Comparison of ENCODE assay signal across 8 mouse cellular contexts in genomic region chr2:163756723-163757122, GRCm38 (mm10). TPM values are rescaled to one million over a fixed set of nuclear protein-coding genes. Genes with fewer than 3 reads are reported as not detected.
DNase-seq lines count a peak whose midpoint lies in the region; ATAC-seq lines count a peak whose summit lies in the region.
"Had no signal": no experiment of that assay in that cellular context is flagged by ENCODE, and none has a peak within 500 bp of the region (broad histone marks: within the 10 kb centered on the region; RNA-seq: fewer than 3 reads in every experiment).

No protein-coding gene starts in this region.

- no peak overlapping the region for H3K9ac ChIP-seq in neural tube, embryonic 15.5 days (replicated peaks)
- H3K9ac ChIP-seq: neural tube, embryonic 12.5 days had no signal

- no peak overlapping the region for H3K4me2 ChIP-seq in neural tube, embryonic 15.5 days
- H3K4me2 ChIP-seq: neural tube, embryonic 12.5 days had no signal

- DNase-seq in neural tube, embryonic 10.5 days (ENCODE audit: extremely low spot score, low spot score) = no peak
- peak; percentile 64 to 68 for DNase-seq in gastrocnemius, adult 8-10 months (ENCODE audit: low spot score in 2 of 2)
- peak; percentile 78 for DNase-seq in kidney, postnatal 14 days
- DNase-seq in testis, postnatal 14 days (ENCODE audit: low spot score) = peak; percentile 45
- DNase-seq in embryo, embryonic 10.5 days (ENCODE audit: low spot score) = no peak
- no peak for DNase-seq in left cerebral cortex, adult 11 months (ENCODE audit: low spot score)

- no peak overlapping the region for H3K4me3 ChIP-seq in neural tube, embryonic 15.5 days (replicated peaks)
- H3K4me3 ChIP-seq: neural tube, embryonic 12.5 days had no signal

- 47% methylated on average over 2 of the region's 2 CpGs for WGBS in neural tube, embryonic 15.5 days

- no peaks in the 10 kb centered on the region for H3K36me3 ChIP-seq in neural tube, embryonic 15.5 days
- H3K36me3 ChIP-seq: neural tube, embryonic 12.5 days had no signal

- H3K27ac ChIP-seq in neural tube, embryonic 15.5 days (replicated peaks) = 0 out of 2 replicates have a peak overlapping the region, but pooled peaks have one; percentile 15
- H3K27ac ChIP-seq: neural tube, embryonic 12.5 days had no signal

- no peaks in the 10 kb centered on the region for H3K9me3 ChIP-seq in neural tube, embryonic 15.5 days (replicated peaks)
- H3K9me3 ChIP-seq: neural tube, embryonic 12.5 days had no signal

- no peaks in the 10 kb centered on the region for H3K27me3 ChIP-seq in neural tube, embryonic 15.5 days (replicated peaks)
- H3K27me3 ChIP-seq: neural tube, embryonic 12.5 days had no signal

- ATAC-seq in neural tube, embryonic 15.5 days (ENCODE audit: low FRiP score) = no peak

- H3K4me1 ChIP-seq in neural tube, embryonic 15.5 days = no peaks in the 10 kb centered on the region
- H3K4me1 ChIP-seq: neural tube, embryonic 12.5 days had no signal

RNA-seq across cellular contexts. Expression of gene Ada, which starts 6.7 kb away (rescaled TPM):
- 4.2 and 10.1 TPM in 2 replicates for polyA plus RNA-seq in neural tube, embryonic 15.5 days (2015; fragmentation: Nextera tagmentation; extraction: Ambion mirVana)
- 1 to 10 TPM in 1 of 4 experiments, under 1 TPM in 2, not detected in 1; 0.34 to 1.2 (median 0.62) TPM for total RNA-seq in gastrocnemius, adult 8-10 months (2022)

Comparison
In these comparisons a context has a peak if more than half of its experiments do, and no peak if none do; other contexts are left out.
1. DNase-seq: peak in gastrocnemius, adult 8-10 months (2 of 2), kidney, postnatal 14 days (single experiment) and testis, postnatal 14 days (single experiment); none in neural tube, embryonic 10.5 days (single experiment), embryo, embryonic 10.5 days (single experiment) and left cerebral cortex, adult 11 months (single experiment).